Mouse (Mus musculus) CH12.LX (cell line): Measurements from ENCODE around the gene Pdzd2.

Experiments
- CTCF ChIP-seq, 2 experiments: IDR thresholded peaks in 1 of 2; conservative IDR thresholded peaks in 1 of 2; 2 replicates each; pipeline ENCODE4 v1.5.1; 2011 to 2012; ENCODE audit warnings: low read depth in 2 of 2, low read length in 2 of 2, improper control_type of control experiment in 1 of 2, inconsistent platforms in 1 of 2, mild to moderate bottlenecking in 1 of 2, moderate library complexity in 1 of 2
- EP300 ChIP-seq: IDR thresholded peaks from 2 replicates; pipeline ENCODE4 v1.6.1; 2011; ENCODE audit warnings: low read length, improper control_type of control experiment
- GABPA ChIP-seq: IDR thresholded peaks from 2 replicates; pipeline ENCODE4 v1.6.1; 2012; ENCODE audit warnings: low read depth, low read length, improper control_type of control experiment, inconsistent platforms; ENCODE audit not compliant: insufficient replicate concordance
- MAX ChIP-seq: IDR thresholded peaks from 2 replicates; pipeline ENCODE4 v1.6.1; 2011; ENCODE audit warnings: low read length, improper control_type of control experiment
- PAX5 ChIP-seq: IDR thresholded peaks from 2 replicates; pipeline ENCODE4 v1.6.1; 2012; ENCODE audit warnings: low read length, inconsistent platforms, mixed read lengths
- POLR2A ChIP-seq: IDR thresholded peaks from 2 replicates; pipeline ENCODE4 v1.6.1; 2011; ENCODE audit warnings: low read depth, mild to moderate bottlenecking, improper control_type of control experiment, low read length
- RAD21 ChIP-seq: IDR thresholded peaks from 2 replicates; pipeline ENCODE4 v1.6.1; 2011; ENCODE audit warnings: low read depth, mild to moderate bottlenecking, low read length, improper control_type of control experiment, moderate library complexity

DNA sequence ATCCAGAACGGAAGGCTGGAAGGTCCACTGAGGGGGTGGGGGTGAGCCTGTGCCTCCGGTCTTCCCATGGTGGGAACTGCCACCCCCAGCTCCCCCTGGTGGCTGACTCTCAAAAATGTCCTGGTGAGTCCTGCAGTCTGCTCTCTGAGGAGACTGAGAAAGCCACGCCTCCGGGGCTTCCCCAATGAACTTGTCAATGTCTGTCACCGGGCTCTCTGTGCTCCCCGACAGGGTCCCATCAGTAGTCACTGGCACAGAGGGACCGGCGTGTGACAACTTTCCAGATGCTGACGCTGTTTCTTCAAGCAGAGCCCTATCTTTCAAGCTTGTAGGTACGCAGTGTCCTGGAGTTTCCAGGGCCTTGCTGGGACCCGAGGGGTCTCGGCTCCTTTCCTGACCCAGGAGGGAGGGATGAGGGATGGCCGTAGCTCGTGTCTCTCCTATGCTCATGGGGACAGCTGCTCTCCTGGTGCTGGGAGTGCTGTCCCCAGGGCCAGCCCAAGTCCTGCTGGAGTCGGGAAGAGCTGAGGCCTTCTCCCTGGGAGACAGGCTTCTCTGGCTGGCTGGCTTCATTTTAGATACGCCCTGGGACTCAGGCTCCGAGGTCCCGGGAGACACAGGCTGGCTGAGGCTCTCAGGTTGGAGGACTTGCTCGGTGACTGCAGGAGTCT is 363.9 kb downstream of the Pdzd2 start:
- TF ChIP-seq POLR2A (no peak), CTCF (conservative IDR thresholded peaks at IDR 0.05 in 1 of 2, IDR thresholded peaks at IDR 0.05 in 1 of 2; ENCODE audit: low read depth in 2 of 2, low read length in 2 of 2) (peak; percentile 60 to 83; a peak in 3 of 4 replicates), PAX5 (no peak), MAX (no peak), GABPA (no peak), RAD21 (peak; percentile 51), EP300 (no peak)
